18 mouse cellular contexts compared by ENCODE assay signal in genomic region chr3:81032014-81032413, GRCm38 (mm10). TPM values are rescaled to one million over a fixed set of nuclear protein-coding genes. Genes with fewer than 3 reads are reported as not detected.
"Had no signal": no experiment of that assay in that cellular context is flagged by ENCODE, and none has a peak within 500 bp of the region (broad histone marks: within the 10 kb centered on the region; RNA-seq: fewer than 3 reads in every experiment).

No protein-coding gene starts in this region.

- DNase-seq: lung, adult 18-20 months; lung, embryonic 14.5 days; lung, postnatal 10 days; midbrain, embryonic 14.5 days; right cerebral cortex, postnatal 14 days; thymus, adult 2 months; thymus, postnatal 25 days; thymus, postnatal 4 days had no signal

- H3K27ac ChIP-seq: liver, embryonic 14.5 days; macrophage; midbrain, embryonic 10.5 days; midbrain, embryonic 12.5 days; neural tube, embryonic 12.5 days; stomach, embryonic 15.5 days; stomach, postnatal 0 days had no signal

- H3K4me1 ChIP-seq: neural tube, embryonic 12.5 days had no signal

- ATAC-seq: midbrain, embryonic 16.5 days had no signal

- H3K4me3 ChIP-seq: megakaryocyte, embryonic 14.5 days; midbrain, embryonic 10.5 days; midbrain, embryonic 12.5 days; neural tube, embryonic 12.5 days; stomach, embryonic 15.5 days had no signal

- H3K27me3 ChIP-seq: midbrain, embryonic 12.5 days; neural tube, embryonic 12.5 days; stomach, embryonic 15.5 days had no signal

- H3K36me3 ChIP-seq: midbrain, embryonic 10.5 days; midbrain, embryonic 12.5 days; neural tube, embryonic 12.5 days; stomach, embryonic 15.5 days had no signal

RNA-seq across cellular contexts. Expression of gene Pdgfc, which starts 4.2 kb away (rescaled TPM):
- total RNA-seq: neutrophil, adult 5-6 weeks had no signal
